Mouse (Mus musculus): ENCODE data around the gene Mospd3.

GRCm38 (mm10) chr5:137607860-137608653 lies 7.2 kb upstream of the Mospd3 start:
- TF ChIP-seq FLI1 (IDR thresholded peaks at IDR 0.05; ENCODE audit: low read length) (no peak), GATA1 (IDR thresholded peaks at IDR 0.05; ENCODE audit: borderline replicate concordance, low read length) (no peak)
